Comparison of ENCODE assay signal across 8 mouse cellular contexts in genomic region chr2:94524536-94524935, GRCm38 (mm10).
A peak's percentile ranks its signal among the peaks of the same experiment; 100 is the strongest.
DNase-seq lines count a peak whose midpoint lies in the region; ATAC-seq lines count a peak whose summit lies in the region.

No protein-coding gene starts in this region.

- no peak for ATAC-seq in CD4-positive, CD25-positive, alpha-beta regulatory T cell, adult 4 months

- peak; percentile 2 for DNase-seq in CD4-positive, CD25-positive, alpha-beta regulatory T cell, adult 2 months (ENCODE audit: low read depth, low spot score)
- peak; percentile 18 for DNase-seq in lung, postnatal 14 days
- no peak for DNase-seq in lung, postnatal 4 days
- peak; percentile 78 for DNase-seq in embryo, embryonic 10.5 days (ENCODE audit: low spot score)
- DNase-seq in ovary, postnatal 36 days (ENCODE audit: low spot score) = peak; percentile 28
- no peak for DNase-seq in cerebellum, postnatal 25 days
- no peak for DNase-seq in frontal cortex, postnatal 14 days (ENCODE audit: low spot score in 2 of 2)

Comparison
In these comparisons a context has a peak if more than half of its experiments do, and no peak if none do; other contexts are left out.
1. DNase-seq: peak in CD4-positive, CD25-positive, alpha-beta regulatory T cell, adult 2 months (single experiment), lung, postnatal 14 days (single experiment), embryo, embryonic 10.5 days (single experiment) and ovary, postnatal 36 days (single experiment); none in lung, postnatal 4 days (0 of 2), cerebellum, postnatal 25 days (0 of 2) and frontal cortex, postnatal 14 days (0 of 2).